Mouse (Mus musculus): ENCODE measurements around the gene 4930444G20Rik. TPM values are rescaled to one million over a fixed set of nuclear protein-coding genes. Genes with fewer than 3 reads are reported as not detected.
A peak's percentile ranks its signal among the peaks of the same experiment; 100 is the strongest.
"Not testable (repeated sequence)": the region's sequence is repeated elsewhere in the genome, so short reads cannot be mapped to it uniquely, and the experiment has no call there.

The 4930444G20Rik gene
- not detected in 2 replicates for polyA plus RNA-seq (2014; fragmentation: Nextera tagmentation; extraction: Ambion mirVana)

GRCm38 (mm10) chr10:22067979-22068378 is at the start of gene 4930444G20Rik:
Gene 4930444G20Rik (minus strand): TSS chr10:22068079.
- 92% methylated on average over 7 of the region's 7 CpGs for whole genome bisulfite sequencing
- not testable (repeated sequence) for H3K9ac ChIP-seq (ENCODE audit: low read length); H3K27me3 ChIP-seq (ENCODE audit: control insufficient read depth, insufficient read depth, low read length); H3K9me3 ChIP-seq (ENCODE audit: control insufficient read depth, low read length); ATAC-seq (replicated peaks; ENCODE audit: low FRiP score); H3K27ac ChIP-seq (ENCODE audit: low read depth, low read length); H3K4me3 ChIP-seq (ENCODE audit: low read depth, low read length); H3K36me3 ChIP-seq (ENCODE audit: control insufficient read depth, insufficient read depth, low read length); H3K4me2 ChIP-seq (ENCODE audit: low read depth, low read length, severe bottlenecking); DNase-seq (ENCODE audit: low spot score); H3K4me1 ChIP-seq (replicated peaks; ENCODE audit: control insufficient read depth, insufficient read depth, low read length)

DNA sequence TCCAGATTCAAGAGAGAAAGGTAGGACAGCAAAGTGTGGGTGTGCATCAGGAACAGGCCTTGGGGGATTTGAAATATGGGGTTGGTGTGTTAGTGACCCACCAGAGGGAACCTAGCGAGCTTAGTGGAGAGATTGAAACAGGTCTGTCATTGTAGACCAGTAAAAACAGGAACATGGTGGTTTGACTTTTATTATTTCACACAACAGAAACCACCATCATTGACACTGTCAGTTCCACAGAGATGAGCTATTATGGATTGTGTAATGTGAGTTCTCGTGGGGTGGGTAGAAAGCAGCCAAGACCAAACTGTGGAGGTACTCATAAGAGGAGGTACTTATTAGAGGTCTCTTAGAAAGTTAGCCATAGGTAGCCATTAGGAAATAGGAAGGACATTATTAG is 6.7 kb upstream of the 4930444G20Rik start:
- no peaks in the 10 kb centered on the region for H3K9me3 ChIP-seq (ENCODE audit: control insufficient read depth, low read length)
- no peak for ATAC-seq (replicated peaks; ENCODE audit: low FRiP score)
- H3K4me1 ChIP-seq (replicated peaks; ENCODE audit: control insufficient read depth, insufficient read depth, low read length), result no peaks in the 10 kb centered on the region
- H3K36me3 ChIP-seq (ENCODE audit: control insufficient read depth, insufficient read depth, low read length), result no peaks in the 10 kb centered on the region
- no peak overlapping the region for H3K4me3 ChIP-seq (ENCODE audit: low read depth, low read length)
- 89% methylated on average over 2 of the region's 2 CpGs for WGBS
- H3K27ac ChIP-seq (ENCODE audit: low read depth, low read length), result no peak overlapping the region
- H3K9ac ChIP-seq (ENCODE audit: low read length), result no peak overlapping the region
- DNase-seq (ENCODE audit: low spot score), result no peak
- no peaks in the 10 kb centered on the region for H3K27me3 ChIP-seq (ENCODE audit: control insufficient read depth, insufficient read depth, low read length)
- H3K4me2 ChIP-seq (ENCODE audit: low read depth, low read length, severe bottlenecking), result no peak overlapping the region

GRCm38 (mm10) chr10:22072739-22073138 is 4.9 kb upstream of the 4930444G20Rik start:
- ATAC-seq (replicated peaks; ENCODE audit: low FRiP score) (no peak), DNase-seq (ENCODE audit: low spot score) (no peak)
- Histone ChIP-seq H3K4me1 (replicated peaks; ENCODE audit: control insufficient read depth, insufficient read depth, low read length) (no peaks in the 10 kb centered on the region), H3K36me3 (ENCODE audit: control insufficient read depth, insufficient read depth, low read length) (no peaks in the 10 kb centered on the region), H3K9me3 (ENCODE audit: control insufficient read depth, low read length) (no peaks in the 10 kb centered on the region), H3K9ac (ENCODE audit: low read length) (no peak overlapping the region), H3K27ac (ENCODE audit: low read depth, low read length) (no peak overlapping the region), H3K4me3 (ENCODE audit: low read depth, low read length) (no peak overlapping the region), H3K27me3 (ENCODE audit: control insufficient read depth, insufficient read depth, low read length) (no peaks in the 10 kb centered on the region), H3K4me2 (ENCODE audit: low read depth, low read length, severe bottlenecking) (no peak overlapping the region)
- WGBS, result 65% methylated on average over 2 of the region's 2 CpGs

DNA sequence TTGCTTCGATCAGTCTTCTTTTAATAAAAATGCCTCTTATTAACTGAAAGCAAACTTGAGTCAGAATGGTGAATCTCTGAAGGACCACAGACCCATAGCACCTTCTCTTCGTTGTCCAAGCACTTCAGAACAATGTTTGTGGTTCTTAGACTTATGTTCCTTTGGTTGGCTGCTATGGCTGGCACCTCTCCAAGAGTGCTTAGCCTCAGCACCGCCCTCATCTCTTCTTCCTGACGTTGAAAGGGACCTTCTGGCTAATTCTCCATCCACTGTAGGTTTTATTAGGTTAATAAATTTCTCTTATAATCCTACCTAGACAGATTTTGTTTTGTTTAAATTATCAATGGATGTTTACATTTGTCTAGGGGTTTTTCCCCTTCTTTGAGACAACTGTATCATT is 2.7 kb upstream of the 4930444G20Rik start:
- Histone ChIP-seq H3K9ac (ENCODE audit: low read length) (no peak overlapping the region), H3K4me1 (replicated peaks; ENCODE audit: control insufficient read depth, insufficient read depth, low read length) (no peaks in the 10 kb centered on the region), H3K36me3 (ENCODE audit: control insufficient read depth, insufficient read depth, low read length) (no peaks in the 10 kb centered on the region), H3K4me3 (ENCODE audit: low read depth, low read length) (no peak overlapping the region), H3K27ac (ENCODE audit: low read depth, low read length) (no peak overlapping the region), H3K9me3 (ENCODE audit: control insufficient read depth, low read length) (no peaks in the 10 kb centered on the region), H3K4me2 (ENCODE audit: low read depth, low read length, severe bottlenecking) (no peak overlapping the region), H3K27me3 (ENCODE audit: control insufficient read depth, insufficient read depth, low read length) (no peaks in the 10 kb centered on the region)
- DNase-seq (ENCODE audit: low spot score) (no peak), ATAC-seq (replicated peaks; ENCODE audit: low FRiP score) (no peak)
- WGBS, result 82% methylated on average over 4 of the region's 4 CpGs

DNA sequence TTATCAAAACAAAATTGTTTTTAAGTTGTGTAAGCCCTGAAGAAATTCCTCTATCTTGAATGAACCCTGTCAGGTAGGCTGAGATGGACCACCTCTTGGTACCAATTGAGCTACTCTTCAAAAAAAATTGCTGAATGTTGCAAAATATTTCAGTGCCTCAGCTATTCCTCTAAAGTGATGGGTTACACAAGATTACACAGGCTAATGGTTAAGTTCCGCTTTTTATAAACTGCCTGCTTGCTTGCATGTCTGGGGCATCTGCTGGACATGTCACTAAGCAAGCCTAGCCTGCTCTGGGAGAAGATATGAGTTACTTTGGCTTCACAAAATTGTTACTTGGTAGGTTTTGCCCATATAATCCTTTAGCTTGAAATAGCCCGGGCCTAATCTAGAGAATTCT is 2.3 kb upstream of the 4930444G20Rik start:
- no peak overlapping the region for H3K27ac ChIP-seq (ENCODE audit: low read depth, low read length)
- 93% methylated on average over 2 of the region's 2 CpGs for WGBS
- ATAC-seq (replicated peaks; ENCODE audit: low FRiP score), result no peak

GRCm38 (mm10) chr10:22059415-22059814 is 8.5 kb downstream of the 4930444G20Rik start:
- Histone ChIP-seq H3K4me3 (ENCODE audit: low read depth, low read length) (no peak overlapping the region), H3K9me3 (ENCODE audit: control insufficient read depth, low read length) (no peaks in the 10 kb centered on the region), H3K36me3 (ENCODE audit: control insufficient read depth, insufficient read depth, low read length) (no peaks in the 10 kb centered on the region), H3K9ac (ENCODE audit: low read length) (no peak overlapping the region), H3K4me1 (replicated peaks; ENCODE audit: control insufficient read depth, insufficient read depth, low read length) (no peaks in the 10 kb centered on the region; the same call in 1 of the 2 replicates), H3K4me2 (ENCODE audit: low read depth, low read length, severe bottlenecking) (no peak overlapping the region), H3K27me3 (ENCODE audit: control insufficient read depth, insufficient read depth, low read length) (no peaks in the 10 kb centered on the region), H3K27ac (ENCODE audit: low read depth, low read length) (no peak overlapping the region)
- ATAC-seq (replicated peaks; ENCODE audit: low FRiP score), result no peak
- 85% methylated on average over 2 of the region's 2 CpGs for WGBS
- DNase-seq (ENCODE audit: low spot score), result no peak

More for the DNA sequence above, 2.3 kb upstream of the 4930444G20Rik start:
- Histone ChIP-seq H3K36me3 (ENCODE audit: control insufficient read depth, insufficient read depth, low read length) (no peaks in the 10 kb centered on the region), H3K9me3 (ENCODE audit: control insufficient read depth, low read length) (no peaks in the 10 kb centered on the region), H3K4me3 (ENCODE audit: low read depth, low read length) (no peak overlapping the region), H3K4me2 (ENCODE audit: low read depth, low read length, severe bottlenecking) (no peak overlapping the region), H3K27me3 (ENCODE audit: control insufficient read depth, insufficient read depth, low read length) (no peaks in the 10 kb centered on the region), H3K4me1 (replicated peaks; ENCODE audit: control insufficient read depth, insufficient read depth, low read length) (no peaks in the 10 kb centered on the region), H3K9ac (ENCODE audit: low read length) (no peak overlapping the region)
- no peak for DNase-seq (ENCODE audit: low spot score)

- no peak for DNase-seq (ENCODE audit: low spot score)
- H3K36me3 ChIP-seq (ENCODE audit: control insufficient read depth, insufficient read depth, low read length), result no peaks in the 10 kb centered on the region
- H3K4me1 ChIP-seq (replicated peaks; ENCODE audit: control insufficient read depth, insufficient read depth, low read length), result no peaks in the 10 kb centered on the region; the same call in 1 of the 2 replicates
- no peak overlapping the region for H3K27ac ChIP-seq (ENCODE audit: low read depth, low read length)
- no peaks in the 10 kb centered on the region for H3K9me3 ChIP-seq (ENCODE audit: control insufficient read depth, low read length)
- H3K9ac ChIP-seq (ENCODE audit: low read length), result peak overlapping the region; percentile 24; the same call in 1 of the 2 replicates
- H3K4me2 ChIP-seq (ENCODE audit: low read depth, low read length, severe bottlenecking), result peak overlapping the region; percentile 68
- no peak for ATAC-seq (replicated peaks; ENCODE audit: low FRiP score)
- peak overlapping the region; percentile 43 for H3K4me3 ChIP-seq (ENCODE audit: low read depth, low read length)
- H3K27me3 ChIP-seq (ENCODE audit: control insufficient read depth, insufficient read depth, low read length), result no peaks in the 10 kb centered on the region
- 17% methylated on average over 12 of the region's 12 CpGs for WGBS
Measured at GRCm38 (mm10) chr10:22059026-22059325, 8.9 kb downstream of the 4930444G20Rik start.

DNA sequence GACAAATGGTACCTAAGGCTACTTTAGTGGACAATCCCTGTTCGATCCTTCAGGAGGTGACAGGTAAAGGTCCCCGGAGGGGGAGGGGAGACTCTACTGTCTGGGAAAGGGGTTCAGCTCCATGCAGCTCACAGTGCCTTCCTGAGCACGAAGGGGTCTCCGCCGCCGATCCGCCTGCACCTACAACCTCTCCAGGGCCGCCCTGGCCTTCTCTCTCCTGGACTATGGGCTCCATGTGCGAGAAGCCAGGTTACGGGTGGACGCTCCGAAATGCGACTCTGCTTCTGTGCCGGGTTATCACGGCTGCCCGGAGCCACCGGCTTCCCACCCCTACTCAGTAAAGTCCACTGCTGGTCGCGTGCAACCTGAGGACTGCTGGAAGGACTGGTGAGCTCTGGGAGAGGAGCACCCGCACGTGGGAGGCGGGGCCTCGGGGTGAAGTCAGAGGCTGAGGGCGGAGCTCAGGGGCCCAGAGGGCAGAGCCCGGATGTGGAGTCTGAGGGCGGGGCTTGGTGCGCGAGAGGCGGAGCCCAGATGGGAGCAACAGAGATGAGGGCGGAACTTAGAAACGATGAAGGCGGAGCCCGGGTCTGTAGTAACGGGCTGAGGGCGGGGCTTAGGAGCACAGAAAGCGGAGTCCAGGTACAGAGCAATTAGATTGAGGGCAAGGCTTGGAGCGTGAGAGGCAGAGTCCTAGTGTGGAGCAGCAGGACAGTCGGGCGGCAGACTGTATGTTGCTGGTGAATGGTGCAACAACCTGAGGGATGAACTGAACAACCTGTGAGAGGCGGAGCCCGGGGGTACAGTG is 9.5 kb downstream of the 4930444G20Rik start:
- Histone ChIP-seq H3K27ac (ENCODE audit: low read depth, low read length) (no peak overlapping the region), H3K9ac (ENCODE audit: low read length) (peak overlapping the region; percentile 59), H3K9me3 (ENCODE audit: control insufficient read depth, low read length) (no peaks in the 10 kb centered on the region), H3K4me1 (replicated peaks; ENCODE audit: control insufficient read depth, insufficient read depth, low read length) (no peaks in the 10 kb centered on the region; the same call in 1 of the 2 replicates), H3K4me2 (ENCODE audit: low read depth, low read length, severe bottlenecking) (peak overlapping the region; percentile 68), H3K36me3 (ENCODE audit: control insufficient read depth, insufficient read depth, low read length) (no peaks in the 10 kb centered on the region), H3K4me3 (ENCODE audit: low read depth, low read length) (peak overlapping the region; percentile 43), H3K27me3 (ENCODE audit: control insufficient read depth, insufficient read depth, low read length) (no peaks in the 10 kb centered on the region)
- peak; percentile 99 for ATAC-seq (replicated peaks; ENCODE audit: low FRiP score)
- DNase-seq (ENCODE audit: low spot score), result peak; percentile 97
- WGBS, result 8% methylated on average over 41 of the region's 41 CpGs

DNA sequence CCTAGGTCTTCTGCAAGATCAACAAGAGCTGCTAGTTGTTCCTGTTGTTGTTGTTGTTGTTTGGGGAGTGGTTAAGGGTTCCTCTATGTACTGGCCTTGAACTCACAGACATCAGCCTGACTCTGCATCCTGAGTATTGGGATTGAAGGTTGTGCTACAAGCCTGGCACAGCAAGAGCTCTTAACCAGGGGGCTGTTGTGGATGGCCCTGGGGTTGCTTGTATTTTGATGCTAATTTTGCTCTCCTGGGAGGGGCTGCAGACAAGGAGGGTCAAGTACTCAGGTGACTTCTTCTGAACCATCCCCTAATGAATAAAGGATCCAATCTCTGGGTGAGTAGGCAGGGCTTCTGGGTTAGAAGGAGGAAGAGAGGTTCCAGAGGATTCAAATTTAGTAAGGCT is 12.6 kb downstream of the 4930444G20Rik start:
- Histone ChIP-seq H3K9ac (ENCODE audit: low read length) (no peak overlapping the region), H3K9me3 (ENCODE audit: control insufficient read depth, low read length) (no peaks in the 10 kb centered on the region), H3K4me3 (ENCODE audit: low read depth, low read length) (no peak overlapping the region), H3K27ac (ENCODE audit: low read depth, low read length) (no peak overlapping the region), H3K4me1 (replicated peaks; ENCODE audit: control insufficient read depth, insufficient read depth, low read length) (no peaks in the 10 kb centered on the region; the same call in 1 of the 2 replicates), H3K4me2 (ENCODE audit: low read depth, low read length, severe bottlenecking) (no peak overlapping the region), H3K36me3 (ENCODE audit: control insufficient read depth, insufficient read depth, low read length) (no peaks in the 10 kb centered on the region), H3K27me3 (ENCODE audit: control insufficient read depth, insufficient read depth, low read length) (no peaks in the 10 kb centered on the region)
- ATAC-seq (replicated peaks; ENCODE audit: low FRiP score) (no peak), DNase-seq (ENCODE audit: low spot score) (no peak)

All from forebrain, embryonic 11.5 days (tissue).